Mouse (Mus musculus) E14TG2a.4 (cell line): ENCODE results near the gene Ddx52.

Experiments used
- CTCF ChIP-seq: conservative IDR thresholded peaks from 2 replicates; pipeline ENCODE4 v1.5.1; 2014; ENCODE audit warnings: low read length
- NANOG ChIP-seq: IDR thresholded peaks from 2 replicates; pipeline ENCODE4 v1.6.1; 2014; ENCODE audit warnings: borderline replicate concordance, low read length, mixed read lengths

DNA sequence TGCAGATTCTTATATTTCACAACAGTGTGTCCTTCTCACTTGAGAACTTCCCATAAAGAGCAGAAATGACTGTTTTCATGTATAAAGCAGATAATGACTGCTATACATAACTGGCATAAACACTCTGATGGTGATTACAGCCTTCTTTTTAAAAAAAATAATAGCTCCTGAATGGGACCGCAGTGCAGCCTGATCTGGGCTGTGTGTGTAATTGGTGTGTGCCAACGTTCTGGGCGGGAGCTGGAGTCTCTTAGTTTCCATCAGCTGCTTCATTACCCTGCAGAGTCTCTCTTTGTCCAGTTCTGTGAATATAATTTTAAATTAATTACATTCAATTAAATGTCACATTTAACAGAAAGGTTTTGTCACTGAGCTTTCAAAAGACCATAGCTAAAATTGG is 57.1 kb downstream of the Ddx52 start:
- TF ChIP-seq NANOG, result no peak
- no peak for TF ChIP-seq CTCF
